Mouse (Mus musculus) kidney, embryonic 15.5 days (tissue): ENCODE measurements around the gene Gabpb2. TPM values are rescaled to one million over a fixed set of nuclear protein-coding genes. Genes with fewer than 3 reads are reported as not detected.
"Not testable (repeated sequence)": the region's sequence is repeated elsewhere in the genome, so short reads cannot be mapped to it uniquely, and the experiment has no call there.

Source experiments
- ATAC-seq: fragments of 200-750 bp; cut with Nextera tagmentation; replicated peaks from 2 replicates; pipeline ENCODE4 v1.8.0; 2017; ENCODE audit warnings: moderate TSS enrichment; ENCODE audit not compliant: low FRiP score
- H3K27ac ChIP-seq: fragments of 300-500 bp; sonication (generic); 2 replicates; pipeline ENCODE4 v1.5.1; 2015; ENCODE audit warnings: mild to moderate bottlenecking, inconsistent platforms
- H3K27me3 ChIP-seq: fragments of 300-500 bp; sonication (generic); 2 replicates; pipeline ENCODE4 v1.6.1; 2015; ENCODE audit warnings: inconsistent platforms
- H3K36me3 ChIP-seq: fragments of 300-500 bp; sonication (generic); 2 replicates; pipeline ENCODE4 v1.6.1; 2015; ENCODE audit warnings: inconsistent platforms
- H3K4me1 ChIP-seq: fragments of 300-500 bp; sonication (generic); 2 replicates; pipeline ENCODE4 v1.6.1; 2015; ENCODE audit warnings: inconsistent platforms
- H3K4me2 ChIP-seq: fragments of 300-500 bp; sonication (generic); 2 replicates; pipeline ENCODE4 v1.6.1; 2015; ENCODE audit warnings: moderate library complexity, mild to moderate bottlenecking, inconsistent platforms
- H3K4me3 ChIP-seq: fragments of 300-500 bp; sonication (generic); replicated peaks from 2 replicates; pipeline ENCODE4 v1.5.1; 2015; ENCODE audit warnings: mild to moderate bottlenecking, inconsistent platforms
- H3K9ac ChIP-seq: fragments of 300-500 bp; sonication (generic); 2 replicates; pipeline ENCODE4 v1.6.1; 2015; ENCODE audit warnings: mild to moderate bottlenecking, inconsistent platforms
- H3K9me3 ChIP-seq: fragments of 300-500 bp; sonication (generic); replicated peaks from 2 replicates; pipeline ENCODE4 v1.6.1; 2016; ENCODE audit warnings: inconsistent platforms
- WGBS: fragments of 180-500 bp; shearing (Covaris S2); methylation state at CpG from one replicate; pipeline ENCODE4 v1.1.7; 2015; ENCODE audit warnings: mixed read lengths; 5-methylcytosine and 5-hydroxymethylcytosine counted together
- polyA plus RNA-seq: library from polyadenylated mRNA; unstranded; fragments of >200 nt; fragmentation: Nextera tagmentation; extraction: Ambion mirVana; gene quantifications from 2 replicates; pipeline ENCODE4 v1.2.1, GENCODE M21; 2015

The Gabpb2 gene
- polyA plus RNA-seq, 1 experiment from 2014 or later, result 10.0 TPM

- Histone ChIP-seq H3K4me2 (peak overlapping the region; percentile 64), H3K4me3 (peak overlapping the region; percentile 74), H3K27ac (peak overlapping the region; percentile 94), H3K27me3 (no peaks in the 10 kb centered on the region), H3K36me3 (peaks cover 50% of the 10 kb centered on the region), H3K4me1 (peaks cover 59% of the 10 kb centered on the region), H3K9ac (peak overlapping the region; percentile 90), H3K9me3 (no peaks in the 10 kb centered on the region)
- WGBS, result 2% methylated on average over 13 of the region's 13 CpGs
- peak; percentile 12 for ATAC-seq
Measured at GRCm38 (mm10) chr3:95229781-95230494, 12.2 kb upstream of the Gabpb2 start.

GRCm38 (mm10) chr3:95228894-95229780 is 11.4 kb upstream of the Gabpb2 start:
- Histone ChIP-seq H3K27ac (peak overlapping the region; percentile 94), H3K27me3 (no peaks in the 10 kb centered on the region), H3K9ac (peak overlapping the region; percentile 90), H3K9me3 (no peaks in the 10 kb centered on the region), H3K4me1 (peaks cover 61% of the 10 kb centered on the region), H3K36me3 (peaks cover 49% of the 10 kb centered on the region), H3K4me2 (peak overlapping the region; percentile 64), H3K4me3 (peak overlapping the region; percentile 74)
- under 1% methylated on average over 43 of the region's 43 CpGs for WGBS
- ATAC-seq, result no peak; the same call in none of the 2 replicates

- Histone ChIP-seq H3K4me3 (peak within 1 kb of the TSS; percentile 74), H3K9ac (peak within 1 kb of the TSS; percentile 90), H3K27ac (peak within 1 kb of the TSS; percentile 94), H3K36me3 (peaks cover 49% of the 10 kb centered on the region), H3K9me3 (no peaks in the 10 kb centered on the region), H3K27me3 (no peaks in the 10 kb centered on the region), H3K4me1 (peaks cover 58% of the 10 kb centered on the region), H3K4me2 (peak within 1 kb of the TSS; percentile 64)
- peak; percentile 88 for ATAC-seq
- WGBS, result under 1% methylated on average over 63 of the region's 64 CpGs
Measured at GRCm38 (mm10) chr3:95228148-95228893, 10.6 kb upstream of the Gabpb2 start, which contains the start of gene Cdc42se1. TSS of gene Cdc42se1 (plus strand) at chr3:95228732.

- peaks cover 50% of the 10 kb centered on the region for H3K4me1 ChIP-seq
- peak overlapping the region; percentile 90 for H3K9ac ChIP-seq
- H3K4me3 ChIP-seq, result peak overlapping the region; percentile 74
- H3K4me2 ChIP-seq, result peak overlapping the region; percentile 64
- H3K9me3 ChIP-seq, result no peaks in the 10 kb centered on the region
- no peaks in the 10 kb centered on the region for H3K27me3 ChIP-seq
- H3K27ac ChIP-seq, result peak overlapping the region; percentile 94
- ATAC-seq, result no peak
- H3K36me3 ChIP-seq, result peaks cover 49% of the 10 kb centered on the region
- 19% methylated on average over 1 of the region's 1 CpGs for WGBS
Measured at GRCm38 (mm10) chr3:95227214-95227613, 9.5 kb upstream of the Gabpb2 start.

GRCm38 (mm10) chr3:95224295-95224694 is 6.6 kb upstream of the Gabpb2 start:
- no peak for ATAC-seq
- H3K27ac ChIP-seq, result no peak overlapping the region
- H3K27me3 ChIP-seq, result no peaks in the 10 kb centered on the region
- WGBS, result 48% methylated on average over 6 of the region's 6 CpGs
- peaks cover 61% of the 10 kb centered on the region for H3K36me3 ChIP-seq
- H3K4me1 ChIP-seq, result peaks cover 24% of the 10 kb centered on the region
- H3K9ac ChIP-seq, result no peak overlapping the region
- no peak overlapping the region for H3K4me2 ChIP-seq
- no peaks in the 10 kb centered on the region for H3K9me3 ChIP-seq
- H3K4me3 ChIP-seq, result no peak overlapping the region

- WGBS, result 97% methylated on average over 2 of the region's 2 CpGs
- H3K4me3 ChIP-seq, result no peak overlapping the region
- H3K27me3 ChIP-seq, result no peaks in the 10 kb centered on the region
- no peaks in the 10 kb centered on the region for H3K9me3 ChIP-seq
- H3K36me3 ChIP-seq, result peaks cover 65% of the 10 kb centered on the region
- ATAC-seq, result no peak
- no peak overlapping the region for H3K9ac ChIP-seq
- H3K4me1 ChIP-seq, result peaks cover 31% of the 10 kb centered on the region
- no peak overlapping the region for H3K4me2 ChIP-seq
- H3K27ac ChIP-seq, result no peak overlapping the region
Measured at GRCm38 (mm10) chr3:95223041-95223440, 5.3 kb upstream of the Gabpb2 start.

- H3K27ac ChIP-seq, result peak overlapping the region; percentile 100
- H3K4me2 ChIP-seq, result peak overlapping the region; percentile 69
- WGBS, result 80% methylated on average over 6 of the region's 6 CpGs
- no peaks in the 10 kb centered on the region for H3K27me3 ChIP-seq
- no peak for ATAC-seq
- H3K4me1 ChIP-seq, result peaks cover 17% of the 10 kb centered on the region
- H3K36me3 ChIP-seq, result peaks cover 61% of the 10 kb centered on the region
- H3K4me3 ChIP-seq, result peak overlapping the region; percentile 87
- H3K9me3 ChIP-seq, result no peaks in the 10 kb centered on the region
- peak overlapping the region; percentile 93; the same call in 1 of the 2 replicates for H3K9ac ChIP-seq
Measured at GRCm38 (mm10) chr3:95218466-95219137, 886 bp upstream of the Gabpb2 start.

- peak; percentile 40; the same call in 1 of the 2 replicates for ATAC-seq
- Histone ChIP-seq H3K27me3 (no peaks in the 10 kb centered on the region), H3K27ac (peak overlapping the region; percentile 100), H3K4me3 (peak overlapping the region; percentile 87), H3K9me3 (no peaks in the 10 kb centered on the region), H3K4me1 (peaks cover 17% of the 10 kb centered on the region), H3K36me3 (peaks cover 60% of the 10 kb centered on the region), H3K9ac (peak overlapping the region; percentile 93), H3K4me2 (peak overlapping the region; percentile 69)
- 16% methylated on average over 4 of the region's 4 CpGs for WGBS
Measured at GRCm38 (mm10) chr3:95216655-95217254, 961 bp downstream of the Gabpb2 start.

- WGBS, result 96% methylated on average over 1 of the region's 1 CpGs
Measured at GRCm38 (mm10) chr3:95213609-95213975, 4.1 kb downstream of the Gabpb2 start.

GRCm38 (mm10) chr3:95212889-95213608 is 4.7 kb downstream of the Gabpb2 start:
- H3K27ac ChIP-seq, H3K9ac ChIP-seq, H3K4me3 ChIP-seq, H3K9me3 ChIP-seq, ATAC-seq, H3K27me3 ChIP-seq, H3K4me2 ChIP-seq: not testable (repeated sequence)
- Histone ChIP-seq H3K36me3 (peaks cover 54% of the 10 kb centered on the region), H3K4me1 (peaks cover 10% of the 10 kb centered on the region)
- 91% methylated on average over 9 of the region's 10 CpGs for WGBS

More at GRCm38 (mm10) chr3:95213609-95213975, 4.1 kb downstream of the Gabpb2 start:
- no peak for ATAC-seq
- no peak overlapping the region for H3K4me2 ChIP-seq
- no peak overlapping the region for H3K4me3 ChIP-seq
- no peaks in the 10 kb centered on the region for H3K9me3 ChIP-seq
- no peak overlapping the region for H3K9ac ChIP-seq
- H3K4me1 ChIP-seq, result peaks cover 15% of the 10 kb centered on the region
- H3K27me3 ChIP-seq, result no peaks in the 10 kb centered on the region
- peaks cover 48% of the 10 kb centered on the region for H3K36me3 ChIP-seq
- H3K27ac ChIP-seq, result no peak overlapping the region
